Mouse (Mus musculus) neural tube, embryonic 10.5 days (tissue): ENCODE results near the gene Steap3.

ENCODE experiments used
- DNase-seq: peaks from one replicate; pipeline ENCODE4 v3.0.0-alpha.2; 2017; ENCODE audit warnings: low spot score; ENCODE audit errors: extremely low spot score

Steap3 gene

DNA sequence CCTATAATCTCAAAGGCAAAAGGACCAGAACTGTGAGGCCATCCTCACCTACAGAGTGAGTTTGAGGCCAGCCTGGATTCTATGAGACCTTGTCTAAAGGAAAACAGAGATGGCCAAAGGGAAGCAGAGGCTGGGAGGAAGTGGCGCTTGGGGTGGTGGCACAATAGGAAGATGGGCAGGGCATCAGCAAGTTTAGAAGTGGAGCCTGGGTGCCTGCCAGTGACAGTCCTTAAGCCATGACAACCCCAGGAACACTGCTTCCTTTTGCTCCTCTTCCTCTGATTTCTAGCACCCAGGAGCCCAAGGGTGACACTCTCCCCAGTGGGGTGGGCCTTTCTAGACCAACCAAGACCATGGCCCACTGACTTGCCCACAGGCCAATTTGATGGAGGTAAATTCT is 21.3 kb downstream of the Steap3 start:
- no peak for DNase-seq

DNA sequence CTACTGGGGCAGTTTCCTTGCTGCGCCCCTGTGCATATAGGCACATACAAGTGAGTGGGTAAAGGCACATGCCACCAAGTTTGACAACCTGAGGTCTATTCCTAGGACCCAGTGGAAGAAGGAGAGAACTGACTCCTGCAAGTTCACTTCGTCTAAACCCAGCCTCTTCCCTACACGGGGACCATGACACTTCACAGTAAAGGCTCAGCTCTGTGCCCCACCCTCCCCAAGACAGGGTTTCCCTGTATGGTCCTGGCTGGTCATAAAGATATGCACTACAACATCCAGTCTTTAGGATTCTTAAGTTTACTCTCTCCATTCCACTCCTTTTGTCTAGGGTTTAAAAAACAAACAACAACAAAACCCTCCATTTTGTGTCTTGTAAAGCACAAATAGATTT is 21.9 kb downstream of the Steap3 start:
- no peak for DNase-seq

DNA sequence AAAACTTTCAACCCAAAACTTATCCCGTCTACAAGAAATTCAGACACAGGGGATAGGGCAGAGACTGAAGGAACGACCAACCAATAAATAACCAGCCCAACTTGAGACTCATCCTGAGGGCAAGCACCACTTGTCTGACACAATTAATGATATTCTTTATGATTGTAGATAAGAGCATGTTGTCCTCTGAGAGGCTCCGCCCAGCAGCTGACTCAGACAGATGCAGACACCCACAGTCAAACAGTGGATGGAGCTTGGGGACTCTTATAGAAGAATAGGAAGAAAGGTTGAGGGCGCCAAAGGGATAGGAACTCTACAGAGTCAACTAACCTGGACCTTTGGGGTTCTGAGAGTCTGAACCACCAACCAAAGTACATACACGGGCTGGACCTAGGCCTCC is 22.7 kb downstream of the Steap3 start:
- DNase-seq = no peak

DNA sequence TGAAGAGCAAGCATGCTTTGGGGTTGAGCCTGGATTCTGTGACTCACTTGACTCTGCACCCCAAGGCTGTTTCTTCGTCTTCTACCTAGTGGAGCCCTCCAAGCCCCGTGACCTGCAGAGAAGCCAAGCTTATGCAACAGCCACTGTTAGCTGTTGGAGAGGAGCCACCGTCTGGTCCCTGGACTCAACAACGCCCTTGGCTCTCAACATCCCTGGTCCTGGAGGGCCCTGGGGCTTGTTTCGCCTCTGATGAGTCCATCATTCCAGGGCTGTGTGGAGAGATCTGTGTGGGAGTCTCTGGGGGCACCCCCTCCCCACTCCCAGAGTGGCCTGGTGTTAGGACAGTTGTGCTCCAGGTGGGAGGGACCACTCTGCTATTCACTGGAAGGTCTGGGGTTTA is 24.3 kb downstream of the Steap3 start:
- no peak for DNase-seq

DNA sequence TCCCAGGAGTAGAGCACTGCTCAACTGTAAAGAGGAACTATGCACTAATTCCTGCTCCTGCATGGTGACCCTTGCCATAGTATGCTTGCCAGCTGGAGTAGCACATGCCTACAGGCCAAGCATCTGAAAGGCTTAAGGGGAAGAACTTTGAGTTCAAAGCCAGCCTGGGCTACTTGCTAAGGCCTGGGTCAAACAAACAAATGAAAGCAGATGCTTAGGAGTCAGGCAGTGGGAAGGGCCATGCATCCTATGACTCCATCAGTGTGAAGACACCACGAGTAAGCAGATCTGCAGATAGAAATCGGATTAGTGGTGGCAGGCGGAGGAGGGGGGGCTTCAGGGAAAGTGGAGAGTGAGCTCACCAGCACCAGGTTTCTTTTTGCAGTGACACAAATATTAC is 25.2 kb downstream of the Steap3 start:
- no peak for DNase-seq

DNA sequence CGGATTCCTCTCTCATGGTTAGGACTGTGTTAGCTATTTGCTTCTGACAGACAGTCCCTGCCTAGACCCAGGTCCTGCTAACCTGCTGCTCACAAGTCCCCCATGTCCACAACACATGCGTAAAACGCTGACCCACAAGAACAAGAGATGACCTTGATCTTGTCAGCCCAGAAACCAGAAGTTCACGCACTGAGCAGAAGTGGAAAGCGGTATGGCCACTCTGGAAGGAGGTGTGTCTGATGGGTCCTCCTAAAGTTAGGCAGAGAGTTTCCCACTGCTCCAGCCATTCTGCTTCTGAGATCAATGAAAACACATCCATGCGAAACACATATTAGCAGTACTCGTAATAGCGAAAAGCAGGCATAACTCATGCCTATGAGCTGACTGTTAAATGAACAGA is 25.6 kb downstream of the Steap3 start:
- no peak for DNase-seq

DNA sequence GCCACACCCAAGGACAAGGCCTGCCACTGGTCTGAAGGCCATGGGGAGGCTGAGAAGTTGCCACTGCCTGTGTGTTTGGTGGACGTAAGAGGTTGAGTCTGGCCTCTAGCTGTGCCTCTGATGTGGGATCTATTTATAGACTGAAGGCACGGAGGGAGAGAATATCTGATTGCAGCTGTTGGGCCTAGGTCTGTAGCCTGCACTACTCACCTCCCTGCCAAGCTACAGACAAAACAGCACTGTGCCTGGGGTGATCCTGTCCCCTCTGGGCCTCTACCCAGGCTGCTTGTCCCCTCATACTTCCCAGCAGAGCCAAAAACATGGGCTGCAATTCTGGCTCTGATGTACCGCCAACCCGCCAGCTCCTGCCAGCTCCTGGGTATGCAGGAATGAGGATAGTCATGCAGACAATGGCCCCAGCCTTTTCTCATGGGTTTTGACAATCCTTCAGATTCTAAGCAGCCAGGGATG is 26.8 kb downstream of the Steap3 start:
- DNase-seq = no peak

DNA sequence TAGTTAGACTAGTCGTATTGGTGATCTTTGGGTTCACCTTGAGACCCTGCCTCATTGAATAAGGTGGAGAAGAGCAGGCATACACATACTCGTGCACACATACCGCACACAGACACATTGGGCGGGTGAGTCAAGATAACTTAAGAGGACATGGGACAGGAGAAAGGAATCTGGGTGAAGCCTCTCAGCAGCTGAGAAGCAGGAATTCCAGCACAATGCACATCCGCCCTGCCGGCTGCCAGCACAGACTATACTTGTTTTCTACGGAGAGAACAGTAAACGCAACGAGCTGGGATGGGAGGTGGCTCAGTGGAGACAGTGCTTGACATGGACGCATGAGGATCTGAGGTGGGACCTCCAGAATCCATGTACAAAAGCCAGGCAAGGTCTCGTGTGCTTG is 27.9 kb downstream of the Steap3 start:
- no peak for DNase-seq

DNA sequence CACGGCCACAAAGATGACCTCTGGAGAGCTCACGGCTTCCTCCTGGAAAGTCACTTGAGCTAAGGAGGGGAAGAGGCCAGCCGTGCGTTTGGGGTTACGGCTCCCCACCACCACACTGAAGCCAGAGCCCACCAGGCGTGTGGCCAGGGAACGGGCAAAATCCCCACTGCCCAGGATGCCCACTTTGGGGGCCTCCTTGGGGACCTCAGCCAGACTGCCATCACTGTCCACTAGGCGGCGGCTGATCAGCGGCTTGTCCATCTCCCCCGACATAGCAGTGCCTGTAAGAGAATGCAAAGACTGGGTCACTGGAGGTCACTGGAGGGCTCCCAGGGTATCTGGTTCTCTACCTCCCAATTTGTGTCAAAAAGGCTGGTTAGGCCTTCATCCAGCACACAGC is 28.5 kb downstream of the Steap3 start:
- no peak for DNase-seq

DNA sequence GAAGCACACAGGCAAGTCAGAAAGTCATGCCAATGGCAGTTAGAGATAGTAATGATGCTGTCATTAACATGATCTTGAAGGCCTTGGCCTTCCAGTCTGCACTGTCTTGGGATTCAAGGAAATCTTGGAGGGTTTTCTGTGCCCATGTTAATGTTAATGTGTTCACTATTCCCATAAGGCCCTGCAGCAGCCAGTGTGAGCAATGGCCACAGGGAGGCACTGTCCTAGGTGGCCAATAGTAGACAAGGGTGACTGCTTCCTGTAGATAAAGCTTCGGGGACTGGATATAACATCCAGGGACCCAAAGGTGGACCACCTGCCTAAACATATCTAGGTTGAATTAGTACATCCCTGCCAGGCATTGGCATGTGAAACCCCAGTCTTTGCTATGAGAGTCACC is 35.4 kb downstream of the Steap3 start:
- no peak for DNase-seq

DNA sequence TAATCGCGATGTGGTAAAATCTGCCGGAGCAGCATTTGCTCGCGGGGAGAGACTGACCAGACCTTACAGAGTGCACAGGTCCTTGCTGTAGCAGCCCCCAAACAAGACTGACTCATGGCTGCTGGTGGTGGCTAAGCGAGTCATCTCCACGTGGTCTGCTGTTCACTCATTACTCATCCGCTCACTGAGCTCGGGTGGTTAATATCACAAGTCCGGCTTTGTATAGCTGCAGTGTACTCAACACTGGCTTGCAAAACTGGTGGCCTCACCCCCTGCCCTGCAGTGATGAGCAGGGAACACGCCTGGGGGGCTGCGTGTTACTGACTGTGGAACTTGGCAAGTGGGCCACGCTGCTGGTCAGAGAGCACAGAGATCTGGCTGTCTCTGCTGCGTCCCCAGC is 36.1 kb downstream of the Steap3 start:
- no peak for DNase-seq

DNA sequence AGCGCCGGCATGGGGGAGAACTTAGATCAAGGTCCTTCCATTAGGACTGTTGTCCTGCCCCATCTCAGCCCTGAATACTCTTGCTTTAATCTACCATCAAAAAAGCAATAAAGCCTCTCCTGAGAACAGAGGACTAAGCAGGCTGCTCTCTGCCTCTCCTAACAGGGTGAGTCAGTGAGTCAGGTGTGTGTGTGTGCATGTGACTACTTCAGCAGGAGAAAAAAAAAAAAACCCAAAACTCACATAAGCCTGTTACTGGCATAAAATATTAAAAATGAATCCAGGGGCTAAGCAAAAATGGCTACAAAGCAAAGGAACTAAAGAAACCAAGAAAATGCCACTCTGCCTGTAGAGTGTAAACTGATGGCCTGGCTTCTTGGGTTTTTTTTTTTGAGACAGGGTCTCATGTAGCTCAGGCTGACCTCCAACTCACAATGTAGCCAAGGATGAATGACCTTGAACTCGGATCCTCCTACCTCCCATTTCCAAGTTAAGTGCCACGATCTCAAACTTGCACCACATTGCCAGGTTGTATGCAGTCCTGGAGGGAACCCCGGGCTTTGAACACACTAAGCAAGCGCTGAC is 36.8 kb downstream of the Steap3 start:
- no peak for DNase-seq

DNA sequence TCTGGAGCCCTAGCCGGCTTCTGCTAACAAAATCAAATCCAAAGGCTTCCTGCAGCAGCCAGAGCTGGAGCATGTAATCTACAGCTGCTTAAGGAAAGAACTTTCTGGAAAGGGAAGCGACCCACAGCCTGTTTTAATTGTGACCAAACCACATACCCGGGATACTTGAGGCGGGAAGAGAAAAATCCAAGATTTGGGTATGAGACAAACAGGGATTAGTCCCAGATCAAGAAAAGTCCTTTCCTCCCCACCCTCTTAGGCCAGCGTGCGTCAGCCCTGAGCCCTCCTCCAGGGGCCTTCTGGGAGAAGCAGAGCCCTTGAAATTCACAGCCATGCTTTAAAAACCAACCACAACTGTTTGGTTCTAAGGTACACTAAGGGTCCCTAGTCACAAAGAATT is 40.3 kb downstream of the Steap3 start:
- no peak for DNase-seq

DNA sequence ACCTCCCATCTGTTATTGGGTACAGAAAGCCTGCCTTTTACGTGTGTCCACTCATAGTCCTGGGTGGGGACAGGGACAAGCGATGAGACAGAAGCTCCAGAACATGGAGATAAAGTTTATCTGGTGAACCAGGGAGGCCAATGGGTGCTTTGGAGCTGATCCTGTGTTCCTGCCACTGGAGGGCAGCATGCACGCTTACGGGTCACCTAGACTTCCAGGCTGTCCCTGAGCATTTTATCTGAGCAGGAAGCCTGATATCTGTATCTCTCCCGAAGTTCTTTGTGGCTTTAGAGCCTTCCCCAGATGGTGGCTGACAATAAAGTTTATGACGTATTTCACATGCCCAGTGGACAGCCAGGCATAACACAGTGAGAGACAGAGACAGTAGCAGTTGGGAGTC is 41.2 kb downstream of the Steap3 start:
- DNase-seq = peak; percentile 33

DNA sequence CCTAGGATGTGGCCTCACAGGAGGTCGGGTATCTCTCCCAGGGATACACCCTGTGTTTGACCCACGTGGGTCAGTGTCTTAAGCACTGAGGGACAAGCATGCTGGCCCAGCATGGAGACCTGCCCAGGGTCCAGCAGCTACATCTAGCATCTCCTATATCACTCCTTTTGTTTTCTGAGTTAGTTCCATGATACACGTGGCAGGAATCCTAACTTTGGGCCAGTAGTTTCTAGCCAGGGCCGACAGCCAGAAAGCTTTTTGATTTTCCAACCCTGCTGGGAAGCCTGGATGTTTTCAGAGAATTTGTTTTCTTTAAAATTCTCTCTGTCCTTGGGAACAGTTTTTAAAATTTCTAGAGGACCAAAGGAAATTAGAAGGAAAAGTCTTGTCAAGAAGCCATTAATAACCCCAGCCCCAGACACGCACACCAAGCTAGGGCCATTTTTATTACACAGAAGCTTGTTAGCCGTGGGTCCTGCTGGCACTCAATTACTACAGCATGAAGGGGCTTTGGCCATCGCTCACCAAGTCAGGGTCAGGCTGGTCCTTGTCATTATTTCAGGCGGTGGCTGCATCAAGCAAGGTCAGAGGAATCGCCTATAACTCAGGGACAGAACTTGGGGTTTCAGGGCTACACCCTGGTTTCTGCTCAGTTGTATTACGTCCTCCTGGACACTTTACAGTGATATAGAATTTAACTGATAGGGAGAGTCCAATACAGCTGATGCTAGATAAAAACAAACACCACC is 42.6 kb downstream of the Steap3 start:
- no peak for DNase-seq

DNA sequence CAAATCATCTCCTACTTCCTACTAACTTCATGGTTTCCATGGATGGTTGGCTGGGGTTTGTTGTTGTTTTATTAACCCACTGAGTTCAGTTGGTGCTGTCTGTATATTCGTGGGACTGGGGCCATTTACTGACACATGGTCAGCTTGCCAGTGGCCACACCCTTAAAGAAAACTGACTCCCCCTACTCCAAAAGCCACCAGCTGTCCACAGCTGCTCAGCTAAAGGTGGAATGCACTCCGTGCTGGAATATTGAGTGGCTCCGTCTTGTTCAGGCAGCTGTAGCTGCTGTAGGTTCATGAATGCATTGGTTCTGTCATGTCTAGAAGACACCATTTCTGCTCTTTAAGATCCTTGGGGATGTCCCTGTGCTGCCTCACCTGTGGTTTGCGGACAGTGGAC is 48.9 kb downstream of the Steap3 start:
- DNase-seq = no peak

DNA sequence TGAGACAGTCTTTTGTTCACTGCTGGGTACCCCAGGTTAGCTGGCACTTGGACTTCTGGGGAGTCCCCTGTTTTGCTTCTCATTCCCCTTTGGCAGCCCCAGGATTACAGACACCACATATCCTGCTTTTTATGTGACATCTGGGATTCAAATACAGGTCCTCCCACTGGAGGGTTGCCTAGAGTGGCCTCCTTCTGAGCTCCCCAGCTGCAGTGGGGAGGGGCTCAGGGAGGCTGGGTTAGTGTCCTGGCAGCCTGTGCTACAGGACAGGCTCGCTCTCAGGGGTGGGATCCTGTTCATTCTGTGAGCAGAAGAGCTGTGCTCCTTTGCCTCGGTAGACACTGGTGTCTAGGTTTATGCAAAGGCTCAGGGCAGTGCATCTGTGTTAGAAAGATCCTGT is 51.2 kb downstream of the Steap3 start:
- no peak for DNase-seq

DNA sequence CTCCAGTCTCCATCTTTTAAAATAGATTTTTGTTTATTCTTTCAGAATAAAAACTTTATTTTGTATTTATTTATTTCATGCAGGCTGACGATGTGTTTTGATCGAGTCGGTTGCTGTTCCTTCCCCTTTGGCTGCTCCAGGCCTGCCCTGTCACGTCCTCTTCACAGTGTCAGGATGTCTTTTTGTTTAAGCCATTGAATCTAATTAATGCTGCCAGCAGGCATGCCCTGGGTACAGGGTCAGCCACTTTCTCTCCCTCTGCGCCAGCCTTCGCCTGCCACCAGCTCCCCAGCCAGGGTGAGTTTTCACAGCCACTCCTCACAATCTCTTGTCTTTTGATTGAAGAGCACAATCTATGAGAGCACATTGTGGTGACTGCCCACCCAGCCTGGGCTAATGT is 51.7 kb downstream of the Steap3 start:
- no peak for DNase-seq

DNA sequence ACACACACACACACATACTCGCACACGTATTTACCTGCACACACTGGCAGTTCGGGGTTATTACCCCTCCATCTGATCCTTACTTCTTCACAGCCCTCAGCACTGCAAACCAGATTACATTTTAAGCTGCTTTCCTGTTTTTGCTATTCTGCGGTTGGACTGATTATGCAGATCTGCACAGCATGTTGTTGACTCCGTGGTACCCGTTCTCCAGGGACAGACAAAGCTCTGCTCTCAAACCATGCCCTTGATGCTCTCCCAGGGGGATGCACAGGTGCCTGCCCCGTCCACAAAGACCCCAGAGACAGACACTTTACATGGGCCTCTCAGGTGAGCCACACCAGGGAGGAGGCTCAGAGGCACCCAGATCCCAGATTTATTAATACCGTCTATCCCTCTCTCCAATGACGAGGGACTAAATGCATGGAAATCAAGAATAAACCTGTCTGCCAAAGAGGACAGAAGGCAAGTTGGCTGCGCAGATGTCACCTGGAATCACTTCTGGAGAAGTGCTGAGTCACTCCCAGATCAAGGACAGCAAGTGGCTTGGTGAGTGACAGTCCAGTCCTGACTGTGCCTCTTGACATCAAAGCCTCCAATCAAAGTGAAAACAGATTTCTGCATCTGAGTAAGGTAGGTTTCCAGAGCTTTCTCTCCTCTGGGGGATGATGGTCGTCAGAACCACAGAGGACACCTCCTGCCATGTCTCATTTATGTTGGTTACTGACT is 63.8 kb downstream of the Steap3 start:
- no peak for DNase-seq

DNA sequence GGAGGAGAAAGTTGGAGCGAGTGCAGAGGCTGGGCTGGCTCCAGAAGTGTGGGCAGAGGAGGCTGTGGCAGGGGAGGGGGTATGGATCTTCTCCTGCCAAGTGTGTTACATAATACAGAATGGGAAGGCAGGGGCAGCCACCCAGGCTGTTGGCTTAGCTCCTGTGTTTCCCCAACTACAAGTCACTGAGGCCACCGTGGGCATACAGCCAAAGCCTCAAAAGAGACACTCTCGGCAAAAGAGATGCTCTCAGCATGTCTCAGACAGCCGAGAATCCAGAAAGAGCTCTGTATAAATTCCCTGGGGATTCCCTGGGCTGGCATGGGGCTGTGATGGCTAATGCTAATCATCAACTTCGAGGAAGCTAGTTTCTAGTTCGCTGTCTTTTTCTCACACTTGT is 64.9 kb downstream of the Steap3 start:
- DNase-seq = no peak

DNA sequence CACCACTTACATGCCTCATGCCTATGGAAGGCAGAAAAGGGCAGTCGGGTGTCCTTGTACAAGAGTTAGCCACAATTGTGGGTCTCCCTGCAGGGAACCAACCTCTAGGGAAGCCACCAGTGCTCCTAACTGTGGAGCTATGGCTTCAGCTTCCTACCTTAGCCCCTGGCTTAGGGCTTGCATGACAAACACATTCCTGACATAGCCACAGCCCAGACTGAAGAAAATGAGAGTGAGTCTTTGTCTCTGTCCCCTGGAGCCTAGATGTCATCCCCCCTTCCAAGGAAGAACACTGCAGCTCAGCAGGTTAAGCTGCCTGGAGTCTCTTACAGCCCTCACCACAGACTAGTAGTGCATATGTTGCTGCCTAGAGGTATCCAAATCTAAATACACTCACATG is 67.7 kb downstream of the Steap3 start:
- DNase-seq = no peak

DNA sequence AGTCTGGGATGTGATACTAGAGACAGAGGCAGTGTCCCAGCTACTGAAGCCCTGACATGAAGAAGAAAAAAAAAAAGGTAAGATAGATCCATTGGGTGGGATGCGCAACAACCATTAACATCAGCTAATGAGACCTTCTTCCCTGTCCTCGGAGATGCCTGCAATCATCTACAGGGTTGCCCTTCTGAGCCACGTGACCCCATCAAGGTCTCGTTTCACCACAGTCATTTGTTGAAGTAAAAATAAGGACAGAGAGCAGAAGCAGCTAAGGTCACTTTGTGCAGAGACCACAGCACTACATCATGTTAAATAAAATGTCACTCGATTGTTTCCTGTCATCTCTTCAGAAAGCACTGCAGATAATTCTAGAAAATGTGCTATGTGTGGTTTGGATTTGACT is 68.7 kb downstream of the Steap3 start:
- no peak for DNase-seq

DNA sequence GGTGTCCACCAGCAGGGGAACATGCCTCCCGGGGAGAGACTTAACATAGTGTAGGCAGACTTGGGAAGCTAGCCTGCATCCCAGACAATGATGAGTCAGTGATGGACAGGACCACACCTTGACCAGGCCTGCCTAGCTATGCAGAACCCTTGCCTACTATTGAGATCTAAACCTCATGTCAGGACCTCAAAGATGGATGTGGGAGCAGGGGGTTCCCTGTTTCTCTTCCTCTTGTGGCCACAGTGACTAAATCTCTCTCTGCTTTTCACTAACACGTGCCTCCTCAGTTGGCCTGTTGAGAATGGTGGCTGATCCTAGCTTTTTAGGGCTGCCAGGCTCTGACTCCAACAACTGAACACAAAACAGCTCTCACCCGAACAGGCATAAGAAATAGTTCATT is 70.0 kb downstream of the Steap3 start:
- no peak for DNase-seq
